Mouse (Mus musculus): ENCODE measurements around the gene Tfpi. TPM values are rescaled to one million over a fixed set of nuclear protein-coding genes. Genes with fewer than 3 reads are reported as not detected.
A peak's percentile ranks its signal among the peaks of the same experiment; 100 is the strongest.
"Not testable (repeated sequence)": the region's sequence is repeated elsewhere in the genome, so short reads cannot be mapped to it uniquely, and the experiment has no call there.

Tfpi gene
- polyA plus RNA-seq, 1 experiment from 2014 or later, result 35.7 TPM

- 17% methylated on average over 12 of the region's 12 CpGs for WGBS
- no peaks in the 10 kb centered on the region for H3K36me3 ChIP-seq (ENCODE audit: insufficient read depth, low read length)
- H3K27ac ChIP-seq (ENCODE audit: low read length), result peak overlapping the region; percentile 88
- ATAC-seq (peak; percentile 94), DNase-seq (ENCODE audit: low spot score) (peak; percentile 97)
- TF ChIP-seq EP300 (IDR thresholded peaks at IDR 0.05) (peak; percentile 99), CTCF (IDR thresholded peaks at IDR 0.05) (no peak)
- no peaks in the 10 kb centered on the region for H3K9me3 ChIP-seq (ENCODE audit: low read length)
- H3K4me1 ChIP-seq (ENCODE audit: insufficient read depth, low read depth, low read length), result no peaks in the 10 kb centered on the region; the same call in 1 of the 2 replicates
- peak overlapping the region; percentile 44 for H3K4me2 ChIP-seq (replicated peaks; ENCODE audit: low read depth, low read length)
- no peak overlapping the region for H3K4me3 ChIP-seq (ENCODE audit: low read depth, low read length)
- no peak overlapping the region for H3K9ac ChIP-seq (replicated peaks; ENCODE audit: low read depth)
- H3K27me3 ChIP-seq (replicated peaks; ENCODE audit: insufficient read depth, low read length), result no peaks in the 10 kb centered on the region
Observed at GRCm38 (mm10) chr2:84519514-84520067, 43.0 kb upstream of the Tfpi start.

- DNase-seq (ENCODE audit: low spot score) (peak; percentile 53), ATAC-seq (no peak)
- H3K4me2 ChIP-seq (replicated peaks; ENCODE audit: low read depth, low read length), result peak overlapping the region; percentile 44; the same call in 1 of the 2 replicates
- no peaks in the 10 kb centered on the region for H3K36me3 ChIP-seq (ENCODE audit: insufficient read depth, low read length)
- H3K27ac ChIP-seq (ENCODE audit: low read length), result peak overlapping the region; percentile 88
- no peak overlapping the region for H3K9ac ChIP-seq (replicated peaks; ENCODE audit: low read depth)
- no peaks in the 10 kb centered on the region for H3K9me3 ChIP-seq (ENCODE audit: low read length)
- WGBS, result 40% methylated on average over 5 of the region's 5 CpGs
- no peaks in the 10 kb centered on the region; the same call in 1 of the 2 replicates for H3K4me1 ChIP-seq (ENCODE audit: insufficient read depth, low read depth, low read length)
- TF ChIP-seq CTCF (IDR thresholded peaks at IDR 0.05) (no peak), EP300 (IDR thresholded peaks at IDR 0.05) (peak; percentile 43; the same call in 1 of the 2 replicates)
- H3K27me3 ChIP-seq (replicated peaks; ENCODE audit: insufficient read depth, low read length), result no peaks in the 10 kb centered on the region
- H3K4me3 ChIP-seq (ENCODE audit: low read depth, low read length), result no peak overlapping the region
Observed at GRCm38 (mm10) chr2:84518767-84519166, 42.2 kb upstream of the Tfpi start.

GRCm38 (mm10) chr2:84513281-84513680 is 36.7 kb upstream of the Tfpi start:
- Histone ChIP-seq H3K4me3 (ENCODE audit: low read depth, low read length) (no peak overlapping the region), H3K4me2 (replicated peaks; ENCODE audit: low read depth, low read length) (no peak overlapping the region), H3K27ac (ENCODE audit: low read length) (no peak overlapping the region), H3K27me3 (replicated peaks; ENCODE audit: insufficient read depth, low read length) (no peaks in the 10 kb centered on the region), H3K36me3 (ENCODE audit: insufficient read depth, low read length) (no peaks in the 10 kb centered on the region), H3K9ac (replicated peaks; ENCODE audit: low read depth) (no peak overlapping the region), H3K4me1 (ENCODE audit: insufficient read depth, low read depth, low read length) (no peaks in the 10 kb centered on the region), H3K9me3 (ENCODE audit: low read length) (no peaks in the 10 kb centered on the region)
- ATAC-seq (no peak), DNase-seq (ENCODE audit: low spot score) (no peak)
- TF ChIP-seq EP300 (IDR thresholded peaks at IDR 0.05) (no peak), CTCF (IDR thresholded peaks at IDR 0.05) (no peak)
- 90% methylated on average over 3 of the region's 3 CpGs for WGBS

- Histone ChIP-seq H3K9me3 (ENCODE audit: low read length) (no peaks in the 10 kb centered on the region), H3K36me3 (ENCODE audit: insufficient read depth, low read length) (no peaks in the 10 kb centered on the region), H3K4me1 (ENCODE audit: insufficient read depth, low read depth, low read length) (no peaks in the 10 kb centered on the region), H3K9ac (replicated peaks; ENCODE audit: low read depth) (no peak overlapping the region), H3K27me3 (replicated peaks; ENCODE audit: insufficient read depth, low read length) (no peaks in the 10 kb centered on the region), H3K27ac (ENCODE audit: low read length) (no peak overlapping the region), H3K4me3 (ENCODE audit: low read depth, low read length) (no peak overlapping the region), H3K4me2 (replicated peaks; ENCODE audit: low read depth, low read length) (no peak overlapping the region)
- TF ChIP-seq EP300 (IDR thresholded peaks at IDR 0.05), result no peak
- no peak for TF ChIP-seq CTCF (IDR thresholded peaks at IDR 0.05)
- ATAC-seq (no peak), DNase-seq (ENCODE audit: low spot score) (no peak)
- WGBS, result 68% methylated on average over 2 of the region's 2 CpGs
Observed at GRCm38 (mm10) chr2:84511508-84511907, 34.9 kb upstream of the Tfpi start.

GRCm38 (mm10) chr2:84511036-84511435 is 34.5 kb upstream of the Tfpi start:
- DNase-seq (ENCODE audit: low spot score), result no peak
- 87% methylated on average over 4 of the region's 4 CpGs for WGBS
- Histone ChIP-seq H3K4me2 (replicated peaks; ENCODE audit: low read depth, low read length) (no peak overlapping the region), H3K4me3 (ENCODE audit: low read depth, low read length) (no peak overlapping the region), H3K4me1 (ENCODE audit: insufficient read depth, low read depth, low read length) (no peaks in the 10 kb centered on the region), H3K36me3 (ENCODE audit: insufficient read depth, low read length) (no peaks in the 10 kb centered on the region), H3K27me3 (replicated peaks; ENCODE audit: insufficient read depth, low read length) (no peaks in the 10 kb centered on the region), H3K9me3 (ENCODE audit: low read length) (no peaks in the 10 kb centered on the region), H3K9ac (replicated peaks; ENCODE audit: low read depth) (no peak overlapping the region), H3K27ac (ENCODE audit: low read length) (no peak overlapping the region)
- no peak for ATAC-seq
- TF ChIP-seq EP300 (IDR thresholded peaks at IDR 0.05) (no peak), CTCF (IDR thresholded peaks at IDR 0.05) (no peak)

- H3K36me3 ChIP-seq (ENCODE audit: insufficient read depth, low read length); H3K4me2 ChIP-seq (replicated peaks; ENCODE audit: low read depth, low read length); H3K27me3 ChIP-seq (replicated peaks; ENCODE audit: insufficient read depth, low read length); H3K4me3 ChIP-seq (ENCODE audit: low read depth, low read length); H3K4me1 ChIP-seq (ENCODE audit: insufficient read depth, low read depth, low read length); H3K9ac ChIP-seq (replicated peaks; ENCODE audit: low read depth); H3K9me3 ChIP-seq (ENCODE audit: low read length): not testable (repeated sequence)
- ATAC-seq (peak; percentile 71), DNase-seq (ENCODE audit: low spot score) (peak; percentile 33)
- WGBS, result 39% methylated on average over 5 of the region's 11 CpGs
- peak overlapping the region; percentile 57; the same call in 1 of the 2 replicates for H3K27ac ChIP-seq (ENCODE audit: low read length)
Observed at GRCm38 (mm10) chr2:84504954-84505394, 28.4 kb upstream of the Tfpi start.

GRCm38 (mm10) chr2:84504285-84504684 is 27.7 kb upstream of the Tfpi start:
- Histone ChIP-seq H3K4me3 (ENCODE audit: low read depth, low read length) (no peak overlapping the region), H3K4me2 (replicated peaks; ENCODE audit: low read depth, low read length) (no peak overlapping the region), H3K27ac (ENCODE audit: low read length) (no peak overlapping the region), H3K36me3 (ENCODE audit: insufficient read depth, low read length) (no peaks in the 10 kb centered on the region), H3K27me3 (replicated peaks; ENCODE audit: insufficient read depth, low read length) (no peaks in the 10 kb centered on the region), H3K9me3 (ENCODE audit: low read length) (no peaks in the 10 kb centered on the region), H3K9ac (replicated peaks; ENCODE audit: low read depth) (no peak overlapping the region), H3K4me1 (ENCODE audit: insufficient read depth, low read depth, low read length) (no peaks in the 10 kb centered on the region)
- TF ChIP-seq EP300 (IDR thresholded peaks at IDR 0.05), result no peak
- no peak for TF ChIP-seq CTCF (IDR thresholded peaks at IDR 0.05)
- peak; percentile 57 for ATAC-seq
- 48% methylated on average over 4 of the region's 4 CpGs for WGBS
- peak; percentile 46 for DNase-seq (ENCODE audit: low spot score)

All from lung, postnatal 0 days (tissue).